Mouse (Mus musculus) urinary bladder, postnatal 36 days (tissue): ENCODE data around the gene Sidt2.

ENCODE experiments used
- DNase-seq, 2 experiments: peaks; one replicate each; pipeline ENCODE4 v3.0.0; 2022; ENCODE audit warnings: low spot score in 2 of 2, mixed read lengths in 1 of 2

The Sidt2 gene

GRCm38 (mm10) chr9:45911673-45912072 is 43.4 kb downstream of the Sidt2 start:
- peak in 1 of 2 experiments; percentile 57 for DNase-seq

GRCm38 (mm10) chr9:45910995-45911394 is 44.1 kb downstream of the Sidt2 start:
- DNase-seq, result no peak

- DNase-seq, result no peak
Observed at GRCm38 (mm10) chr9:45907078-45907428, 48.0 kb downstream of the Sidt2 start.

- DNase-seq, result peak; percentile 82 to 92
Observed at GRCm38 (mm10) chr9:45906355-45907077, 48.5 kb downstream of the Sidt2 start, which contains the start of the genes Pcsk7 and Rnf214. Gene Pcsk7, plus strand, starts transcription at chr9:45906497. Gene Rnf214, minus strand, starts transcription at chr9:45906911.

DNA sequence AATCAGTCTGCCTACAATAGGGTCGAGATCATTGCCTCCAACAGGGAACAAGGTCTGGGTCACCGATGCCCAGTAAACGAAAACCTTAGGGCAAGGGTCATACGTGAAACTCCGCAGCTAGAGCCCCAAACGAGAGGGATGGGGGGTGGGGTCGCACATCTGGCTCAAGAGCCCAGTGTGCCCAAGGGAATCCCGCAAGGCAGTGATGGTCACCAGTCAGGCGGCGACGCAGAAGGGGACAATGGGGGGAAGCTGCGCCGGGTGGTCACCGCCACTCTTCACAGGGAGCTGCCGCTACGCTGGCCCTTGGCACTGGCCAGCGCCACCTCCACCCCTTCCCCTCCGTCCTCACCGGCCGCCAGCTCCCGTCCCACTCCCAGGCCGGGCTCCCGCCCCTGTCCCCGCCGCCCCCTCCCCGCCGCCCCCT is 49.2 kb downstream of the Sidt2 start:
- DNase-seq, result no peak

DNA sequence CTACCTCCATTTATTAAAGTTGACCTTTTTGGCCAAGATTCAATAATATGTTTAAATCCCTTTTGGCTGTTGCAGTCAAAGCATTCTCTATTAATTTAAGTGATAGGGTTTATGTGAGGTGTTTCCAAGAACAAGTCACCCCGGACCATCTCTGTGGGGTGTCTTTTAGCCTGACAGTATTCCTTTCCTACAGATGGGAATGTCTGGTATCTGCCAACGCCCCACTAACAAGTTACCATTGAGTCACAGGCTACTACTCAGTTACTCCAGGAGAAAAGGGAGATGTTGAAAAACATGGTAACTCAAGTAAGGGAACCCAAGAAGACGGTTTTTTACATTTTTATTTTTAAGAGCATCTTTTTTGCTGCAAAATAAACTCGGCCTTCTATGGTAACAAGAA is 49.9 kb downstream of the Sidt2 start:
- DNase-seq, result no peak

DNA sequence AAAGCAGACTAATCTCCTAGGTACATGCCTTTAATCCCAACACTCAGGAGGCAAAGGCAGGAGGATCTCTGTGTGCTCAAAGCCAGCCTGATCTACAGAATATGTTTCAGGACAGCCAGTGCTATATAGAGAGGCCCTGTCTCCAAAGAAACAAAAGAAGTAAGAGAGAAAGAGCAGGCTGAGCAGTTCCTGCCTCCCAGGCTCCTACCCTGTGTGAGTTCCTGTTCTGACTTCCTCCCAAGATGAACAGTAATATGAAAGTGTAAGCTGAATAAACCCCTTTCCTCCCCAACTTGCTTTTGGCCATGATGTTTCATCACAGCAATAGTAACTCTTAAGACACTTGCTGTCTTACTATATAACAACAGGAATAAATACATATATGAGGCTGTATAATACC is 61.4 kb downstream of the Sidt2 start:
- no peak for DNase-seq
